Mouse (Mus musculus): ENCODE results near the gene Rmnd5a.

- TF ChIP-seq POLR2A (IDR thresholded peaks at IDR 0.05; ENCODE audit: low read depth, low read length) (no peak), SMC3 (IDR thresholded peaks at IDR 0.05; ENCODE audit: low read depth, low read length) (no peak), CTCF (conservative IDR thresholded peaks at IDR 0.05 in 1 of 2, IDR thresholded peaks at IDR 0.05 in 1 of 2; ENCODE audit: low read depth in 2 of 2, low read length in 2 of 2) (no peak), MAFK (IDR thresholded peaks at IDR 0.05; ENCODE audit: insufficient replicate concordance, low read length) (no peak), JUND (conservative IDR thresholded peaks at IDR 0.05; ENCODE audit: low read depth, low read length) (no peak), MAX (IDR thresholded peaks at IDR 0.05; ENCODE audit: low read length) (no peak), UBTF (IDR thresholded peaks at IDR 0.05; ENCODE audit: low read depth, low read length) (no peak), JUN (IDR thresholded peaks at IDR 0.05; ENCODE audit: insufficient read depth, low read depth, low read length) (no peak), CHD2 (IDR thresholded peaks at IDR 0.05; ENCODE audit: low read length) (no peak), ELF1 (IDR thresholded peaks at IDR 0.05; ENCODE audit: low read depth, low read length) (no peak), MEF2A (IDR thresholded peaks at IDR 0.05; ENCODE audit: borderline replicate concordance, low read depth, low read length) (no peak)
These were observed 18.3 kb downstream of the Rmnd5a start for GRCm38 (mm10) chr6:71422162-71422561.
